Comparison of ENCODE assay signal across 14 mouse cellular contexts in genomic region chr9:70888556-70888955, GRCm38 (mm10).
A peak's percentile ranks its signal among the peaks of the same experiment; 100 is the strongest.
DNase-seq lines count a peak whose midpoint lies in the region; ATAC-seq lines count a peak whose summit lies in the region.
"Had no signal": no experiment of that assay in that cellular context is flagged by ENCODE, and none has a peak within 500 bp of the region (broad histone marks: within the 10 kb centered on the region; RNA-seq: fewer than 3 reads in every experiment).

No protein-coding gene starts in this region.

- 69% methylated on average over 2 of the region's 2 CpGs for WGBS in lung, embryonic 15.5 days
- 83% methylated on average over 2 of the region's 2 CpGs for WGBS in intestine, embryonic 15.5 days
- WGBS in stomach, embryonic 14.5 days = 79% methylated on average over 2 of the region's 2 CpGs

- H3K4me2 ChIP-seq in lung, embryonic 15.5 days = no peak overlapping the region
- H3K4me2 ChIP-seq in intestine, embryonic 15.5 days (replicated peaks) = no peak overlapping the region
- no peak overlapping the region for H3K4me2 ChIP-seq in stomach, embryonic 14.5 days (replicated peaks; ENCODE audit: low read depth, low read length)

- peak; percentile 12 to 35 for DNase-seq in adrenal gland, postnatal 36 days
- DNase-seq in adrenal gland, postnatal 25 days = no peak
- DNase-seq in lung, postnatal 25 days (ENCODE audit: low spot score) = no peak
- no peak for DNase-seq in cerebellum, adult 18-20 months
- DNase-seq: cerebellum, adult 2 months; embryo, embryonic 11 days; heart, postnatal 10 days; thymus, postnatal 25 days had no signal

- peaks cover 8% of the 10 kb centered on the region for H3K4me1 ChIP-seq in lung, embryonic 15.5 days
- no peaks in the 10 kb centered on the region for H3K4me1 ChIP-seq in intestine, embryonic 15.5 days (replicated peaks)
- H3K4me1 ChIP-seq in stomach, embryonic 14.5 days (ENCODE audit: control insufficient read depth, insufficient read depth, low read length) = peaks cover 3% of the 10 kb centered on the region; the same call in 1 of the 2 replicates
- H3K4me1 ChIP-seq: midbrain, embryonic 10.5 days had no signal

- H3K9ac ChIP-seq in lung, embryonic 15.5 days = no peak overlapping the region
- no peak overlapping the region for H3K9ac ChIP-seq in intestine, embryonic 15.5 days
- no peak overlapping the region for H3K9ac ChIP-seq in stomach, embryonic 14.5 days (replicated peaks; ENCODE audit: low read depth, low read length)

- no peaks in the 10 kb centered on the region for H3K9me3 ChIP-seq in lung, embryonic 15.5 days
- H3K9me3 ChIP-seq in intestine, embryonic 15.5 days = no peaks in the 10 kb centered on the region
- no peaks in the 10 kb centered on the region for H3K9me3 ChIP-seq in stomach, embryonic 14.5 days (ENCODE audit: control insufficient read depth, low read depth, low read length)
- H3K9me3 ChIP-seq: midbrain, embryonic 10.5 days had no signal

- no peak overlapping the region for H3K4me3 ChIP-seq in lung, embryonic 15.5 days
- H3K4me3 ChIP-seq in intestine, embryonic 15.5 days (replicated peaks) = no peak overlapping the region
- H3K4me3 ChIP-seq in stomach, embryonic 14.5 days (ENCODE audit: low read depth, low read length) = no peak overlapping the region
- H3K4me3 ChIP-seq: midbrain, embryonic 10.5 days had no signal

- ATAC-seq in lung, embryonic 15.5 days (ENCODE audit: borderline replicate concordance, extremely low read depth, low FRiP score, low TSS enrichment) = peak; percentile 49; the same call in 1 of the 2 replicates
- ATAC-seq in intestine, embryonic 15.5 days = peak; percentile 82
- peak; percentile 63 for ATAC-seq in stomach, embryonic 14.5 days (ENCODE audit: insufficient number of reproducible peaks, insufficient read depth, low FRiP score, low read depth)
- no peak for ATAC-seq in erythroblast, adult 5-6 weeks (replicated peaks; ENCODE audit: low FRiP score, poor library complexity, severe bottlenecking)
- ATAC-seq: forebrain, embryonic 16.5 days had no signal

- H3K27ac ChIP-seq in lung, embryonic 15.5 days = peak overlapping the region; percentile 62
- H3K27ac ChIP-seq in intestine, embryonic 15.5 days = peak overlapping the region; percentile 68
- H3K27ac ChIP-seq in stomach, embryonic 14.5 days (ENCODE audit: low read length) = peak overlapping the region; percentile 91
- H3K27ac ChIP-seq: midbrain, embryonic 10.5 days had no signal

- no peaks in the 10 kb centered on the region for H3K27me3 ChIP-seq in lung, embryonic 15.5 days
- H3K27me3 ChIP-seq in intestine, embryonic 15.5 days (replicated peaks) = no peaks in the 10 kb centered on the region
- no peaks in the 10 kb centered on the region for H3K27me3 ChIP-seq in stomach, embryonic 14.5 days (ENCODE audit: control insufficient read depth, insufficient read depth, low read length)

- H3K36me3 ChIP-seq in lung, embryonic 15.5 days = no peaks in the 10 kb centered on the region
- no peaks in the 10 kb centered on the region for H3K36me3 ChIP-seq in intestine, embryonic 15.5 days
- H3K36me3 ChIP-seq in stomach, embryonic 14.5 days (ENCODE audit: control insufficient read depth, insufficient read depth, low read length) = no peaks in the 10 kb centered on the region
- H3K36me3 ChIP-seq: midbrain, embryonic 10.5 days had no signal

Comparison
In these comparisons a context has a peak if more than half of its experiments do, and no peak if none do; other contexts are left out.
1. DNase-seq: peak in adrenal gland, postnatal 36 days (2 of 2); none in adrenal gland, postnatal 25 days (single experiment), lung, postnatal 25 days (single experiment) and cerebellum, adult 18-20 months (0 of 2).
2. Peak in every context shown above with its lines, with median percentiles within 50 percentile points of each other: H3K27ac ChIP-seq.